Mouse (Mus musculus) liver, embryonic 16.5 days (tissue): ENCODE results near the gene Tigd4. TPM values are rescaled to one million over a fixed set of nuclear protein-coding genes. Genes with fewer than 3 reads are reported as not detected.

Source experiments
- ATAC-seq: fragments of 200-750 bp; cut with Nextera tagmentation; 2 replicates; pipeline ENCODE4 v1.8.0; 2017; ENCODE audit warnings: low read depth, mild to moderate bottlenecking, moderate number of reproducible peaks, moderate library complexity
- H3K27ac ChIP-seq: fragments of 300-500 bp; sonication (generic); 2 replicates; pipeline ENCODE4 v1.5.1; 2014; ENCODE audit warnings: mild to moderate bottlenecking, low read length
- H3K27me3 ChIP-seq: fragments of 300-500 bp; sonication (generic); 2 replicates; pipeline ENCODE4 v1.6.1; 2014; ENCODE audit warnings: low read depth, low read length, mixed read lengths; ENCODE audit not compliant: control insufficient read depth, insufficient read depth
- H3K36me3 ChIP-seq: fragments of 300-500 bp; sonication (generic); 2 replicates; pipeline ENCODE4 v1.6.1; 2014; ENCODE audit warnings: mild to moderate bottlenecking; ENCODE audit not compliant: control insufficient read depth, insufficient read depth
- H3K4me1 ChIP-seq: fragments of 300-500 bp; sonication (generic); 2 replicates; pipeline ENCODE4 v1.6.1; 2014; ENCODE audit warnings: low read depth, low read length, mixed read lengths; ENCODE audit not compliant: control insufficient read depth
- H3K4me2 ChIP-seq: fragments of 300-500 bp; sonication (generic); 2 replicates; pipeline ENCODE4 v1.6.1; 2014; ENCODE audit warnings: low read depth, low read length, mixed read lengths
- H3K4me3 ChIP-seq: fragments of 300-500 bp; sonication (generic); 2 replicates; pipeline ENCODE4 v1.5.1; 2014; ENCODE audit warnings: low read depth, mild to moderate bottlenecking, low read length
- H3K9ac ChIP-seq: fragments of 300-500 bp; sonication (generic); 2 replicates; pipeline ENCODE4 v1.6.1; 2014; ENCODE audit warnings: low read depth, low read length
- H3K9me3 ChIP-seq: fragments of 300-500 bp; sonication (generic); replicated peaks from 2 replicates; pipeline ENCODE4 v1.6.1; 2016; ENCODE audit warnings: low read length; ENCODE audit not compliant: control insufficient read depth
- WGBS: fragments of 180-500 bp; shearing (Covaris S2); extraction: QIAGEN DNeasy Blood & Tissue Kit; methylation state at CpG from one replicate; pipeline ENCODE4 v1.1.7; 2014; ENCODE audit not compliant: insufficient replicate concordance; 5-methylcytosine and 5-hydroxymethylcytosine counted together
- polyA plus RNA-seq: library from polyadenylated mRNA; unstranded; fragments of >200 nt; fragmentation: Nextera tagmentation; extraction: Ambion mirVana; gene quantifications from 2 replicates; pipeline ENCODE4 v1.2.1, GENCODE M21; 2015

Gene Tigd4
- polyA plus RNA-seq, 1 experiment from 2014 or later: 0.05 TPM

GRCm38 (mm10) chr3:84598756-84599155, 5.4 kb downstream of the Tigd4 start:
- Histone ChIP-seq H3K36me3 (no peaks in the 10 kb centered on the region), H3K4me1 (peaks cover 3% of the 10 kb centered on the region), H3K27me3 (peaks cover 15% of the 10 kb centered on the region), H3K4me3 (no peak overlapping the region), H3K4me2 (no peak overlapping the region), H3K9me3 (no peaks in the 10 kb centered on the region), H3K9ac (no peak overlapping the region), H3K27ac (no peak overlapping the region)
- WGBS: 58% methylated on average over 6 of the region's 6 CpGs
- no peak for ATAC-seq

GRCm38 (mm10) chr3:84601870-84602495, 8.6 kb downstream of the Tigd4 start:
- Histone ChIP-seq H3K36me3 (no peaks in the 10 kb centered on the region), H3K4me3 (no peak overlapping the region)

GRCm38 (mm10) chr3:84602759-84603158, 9.4 kb downstream of the Tigd4 start:
- no peaks in the 10 kb centered on the region for H3K27me3 ChIP-seq
- H3K4me1 ChIP-seq: no peaks in the 10 kb centered on the region
- no peak overlapping the region for H3K4me3 ChIP-seq
- no peak overlapping the region for H3K9ac ChIP-seq
- no peaks in the 10 kb centered on the region for H3K9me3 ChIP-seq
- WGBS: 53% methylated on average over 2 of the region's 2 CpGs
- H3K36me3 ChIP-seq: no peaks in the 10 kb centered on the region
- no peak overlapping the region for H3K4me2 ChIP-seq
- no peak overlapping the region for H3K27ac ChIP-seq
- ATAC-seq: no peak

More at GRCm38 (mm10) chr3:84601870-84602495, 8.6 kb downstream of the Tigd4 start:
- Histone ChIP-seq H3K9me3 (no peaks in the 10 kb centered on the region), H3K4me1 (no peaks in the 10 kb centered on the region), H3K9ac (no peak overlapping the region), H3K4me2 (no peak overlapping the region), H3K27ac (no peak overlapping the region), H3K27me3 (no peaks in the 10 kb centered on the region)
- no peak for ATAC-seq
- WGBS: 62% methylated on average over 9 of the region's 9 CpGs

GRCm38 (mm10) chr3:84603212-84603611, 9.8 kb downstream of the Tigd4 start:
- H3K9ac ChIP-seq: no peak overlapping the region
- no peak for ATAC-seq
- H3K27ac ChIP-seq: no peak overlapping the region
- no peaks in the 10 kb centered on the region for H3K27me3 ChIP-seq
- no peak overlapping the region for H3K4me2 ChIP-seq
- H3K4me1 ChIP-seq: no peaks in the 10 kb centered on the region
- H3K36me3 ChIP-seq: no peaks in the 10 kb centered on the region
- no peak overlapping the region for H3K4me3 ChIP-seq
- 17% methylated on average over 6 of the region's 9 CpGs for WGBS
- H3K9me3 ChIP-seq: no peaks in the 10 kb centered on the region

GRCm38 (mm10) chr3:84610183-84610710, 16.9 kb downstream of the Tigd4 start:
- no peak overlapping the region for H3K27ac ChIP-seq
- H3K36me3 ChIP-seq: no peaks in the 10 kb centered on the region
- no peaks in the 10 kb centered on the region for H3K9me3 ChIP-seq
- no peak for ATAC-seq
- WGBS: 61% methylated on average over 9 of the region's 9 CpGs
- no peaks in the 10 kb centered on the region for H3K27me3 ChIP-seq
- H3K4me3 ChIP-seq: no peak overlapping the region
- no peaks in the 10 kb centered on the region for H3K4me1 ChIP-seq
- H3K4me2 ChIP-seq: no peak overlapping the region
- H3K9ac ChIP-seq: no peak overlapping the region

DNA sequence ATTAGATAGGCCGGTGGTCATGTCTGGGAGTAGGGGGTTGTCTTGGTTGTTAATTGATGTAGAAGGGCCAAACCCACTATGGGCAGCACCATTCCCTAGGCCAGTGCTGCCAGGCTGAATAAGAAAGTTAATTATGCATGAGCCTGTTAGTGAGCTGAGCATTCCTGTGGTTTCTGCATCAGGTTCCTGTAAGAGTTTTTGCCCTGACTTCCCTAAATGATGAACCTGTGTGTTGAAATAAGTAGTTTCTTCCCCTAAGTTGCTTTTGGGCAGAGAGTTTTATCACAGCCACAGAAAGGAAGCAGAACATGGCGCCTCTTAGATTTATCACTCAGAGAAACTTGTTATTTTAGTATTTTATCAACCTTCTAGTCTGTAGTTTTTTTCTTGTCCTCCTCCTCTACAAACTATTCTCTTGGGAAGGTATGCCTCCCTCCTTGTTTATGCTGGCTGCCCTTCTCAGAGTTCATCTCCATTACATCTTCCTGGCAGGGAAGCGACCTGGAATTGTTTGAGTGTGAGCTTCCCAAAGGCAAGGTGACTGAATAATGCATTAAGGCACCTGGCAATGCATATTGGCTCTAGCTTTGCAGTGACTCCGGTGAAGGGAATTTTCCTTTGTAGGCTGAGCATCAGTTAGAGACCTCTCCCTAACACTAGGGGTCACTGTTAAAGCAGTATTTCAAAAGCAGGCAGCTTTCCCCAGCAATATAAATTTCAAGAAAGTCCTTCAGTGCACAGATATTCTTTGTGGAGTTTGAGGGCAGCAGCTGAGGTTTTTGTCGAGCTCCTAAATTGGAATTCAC, 21.9 kb downstream of the Tigd4 start:
- 21% methylated on average over 5 of the region's 5 CpGs for WGBS
- no peak overlapping the region for H3K27ac ChIP-seq
- H3K27me3 ChIP-seq: no peaks in the 10 kb centered on the region

GRCm38 (mm10) chr3:84615856-84616225, 22.5 kb downstream of the Tigd4 start:
- WGBS: 43% methylated on average over 7 of the region's 7 CpGs
- H3K9me3 ChIP-seq: no peaks in the 10 kb centered on the region
- ATAC-seq: no peak
- H3K4me1 ChIP-seq: no peaks in the 10 kb centered on the region
- no peak overlapping the region for H3K4me2 ChIP-seq
- no peaks in the 10 kb centered on the region for H3K36me3 ChIP-seq
- no peak overlapping the region for H3K4me3 ChIP-seq
- H3K27ac ChIP-seq: no peak overlapping the region
- no peak overlapping the region for H3K9ac ChIP-seq
- no peaks in the 10 kb centered on the region for H3K27me3 ChIP-seq

More for the DNA sequence above, 21.9 kb downstream of the Tigd4 start:
- Histone ChIP-seq H3K4me3 (no peak overlapping the region), H3K4me1 (no peaks in the 10 kb centered on the region), H3K9me3 (no peaks in the 10 kb centered on the region), H3K36me3 (no peaks in the 10 kb centered on the region), H3K9ac (no peak overlapping the region), H3K4me2 (no peak overlapping the region)
- ATAC-seq: no peak

- no peak for ATAC-seq
- no peak overlapping the region for H3K27ac ChIP-seq
- H3K4me2 ChIP-seq: no peak overlapping the region
- H3K4me1 ChIP-seq: no peaks in the 10 kb centered on the region
- no peaks in the 10 kb centered on the region for H3K27me3 ChIP-seq
- H3K36me3 ChIP-seq: no peaks in the 10 kb centered on the region
- H3K9me3 ChIP-seq: no peaks in the 10 kb centered on the region
- WGBS: 45% methylated on average over 2 of the region's 2 CpGs
- no peak overlapping the region for H3K4me3 ChIP-seq
- H3K9ac ChIP-seq: no peak overlapping the region
Measured at GRCm38 (mm10) chr3:84618627-84619026, 25.3 kb downstream of the Tigd4 start.

GRCm38 (mm10) chr3:84619056-84619455, 25.7 kb downstream of the Tigd4 start:
- no peak for ATAC-seq
- no peak overlapping the region for H3K4me3 ChIP-seq
- WGBS: 70% methylated on average over 7 of the region's 7 CpGs
- no peaks in the 10 kb centered on the region for H3K27me3 ChIP-seq
- no peak overlapping the region for H3K4me2 ChIP-seq
- H3K4me1 ChIP-seq: no peaks in the 10 kb centered on the region
- no peaks in the 10 kb centered on the region for H3K36me3 ChIP-seq
- H3K27ac ChIP-seq: no peak overlapping the region
- H3K9me3 ChIP-seq: no peaks in the 10 kb centered on the region
- H3K9ac ChIP-seq: no peak overlapping the region
